In genomic region chr15:81605241-81605640, GRCm38 (mm10) we compare ENCODE assay signal across 26 mouse cellular contexts.
"Had no signal": no experiment of that assay in that cellular context is flagged by ENCODE, and none has a peak within 500 bp of the region (broad histone marks: within the 10 kb centered on the region; RNA-seq: fewer than 3 reads in every experiment).

No protein-coding gene starts in this region.

- H3K4me3 ChIP-seq: heart, adult 2 months; heart, embryonic 13.5 days; heart, embryonic 15.5 days; hindbrain, embryonic 13.5 days; hindbrain, embryonic 15.5 days; layer of hippocampus, adult 2 months; limb, embryonic 13.5 days; limb, embryonic 15.5 days; liver, embryonic 12.5 days had no signal

- DNase-seq: gastrocnemius, postnatal 10 days; gastrocnemius, postnatal 36 days; heart, adult 2 months; heart, postnatal 14 days; heart, postnatal 36 days; kidney, adult 11 months; kidney, adult 2 months; kidney, adult 9 months; kidney, postnatal 10 days; kidney, postnatal 25 days; kidney, postnatal 4 days; layer of hippocampus, adult 9-11 months; layer of hippocampus, postnatal 36 days; left cerebral cortex, postnatal 4 days had no signal

- H3K27ac ChIP-seq: heart, adult 2 months; heart, embryonic 13.5 days; heart, embryonic 15.5 days; hindbrain, embryonic 13.5 days; hindbrain, embryonic 15.5 days; layer of hippocampus, adult 2 months; limb, embryonic 13.5 days; liver, embryonic 12.5 days; liver, embryonic 14.5 days had no signal

- H3K4me1 ChIP-seq: limb, embryonic 13.5 days; limb, embryonic 15.5 days had no signal

- H3K4me2 ChIP-seq: heart, embryonic 11.5 days; heart, embryonic 13.5 days; heart, embryonic 15.5 days; hindbrain, embryonic 13.5 days; hindbrain, embryonic 15.5 days; limb, embryonic 13.5 days; limb, embryonic 15.5 days; liver, embryonic 12.5 days had no signal

- H3K27me3 ChIP-seq: heart, embryonic 13.5 days; heart, embryonic 15.5 days; hindbrain, embryonic 13.5 days; hindbrain, embryonic 15.5 days; limb, embryonic 13.5 days; limb, embryonic 15.5 days; liver, embryonic 12.5 days had no signal

- ATAC-seq: inflammation-experienced regulatory T-cells, adult 6 months; intestine, embryonic 16.5 days; liver, embryonic 12.5 days had no signal

- H3K9me3 ChIP-seq: heart, embryonic 13.5 days; heart, embryonic 15.5 days; hindbrain, embryonic 13.5 days; hindbrain, embryonic 15.5 days; limb, embryonic 13.5 days; limb, embryonic 15.5 days; liver, embryonic 12.5 days had no signal

- H3K9ac ChIP-seq: heart, embryonic 13.5 days; heart, embryonic 15.5 days; hindbrain, embryonic 13.5 days; hindbrain, embryonic 15.5 days; limb, embryonic 13.5 days; limb, embryonic 15.5 days; liver, embryonic 12.5 days; liver, embryonic 14.5 days had no signal
